Mouse (Mus musculus): ENCODE data around the gene Txnrd2. TPM values are rescaled to one million over a fixed set of nuclear protein-coding genes. Genes with fewer than 3 reads are reported as not detected.

Txnrd2 gene
- polyA plus RNA-seq, 1 experiment from 2014 or later: 25.4 TPM

DNA sequence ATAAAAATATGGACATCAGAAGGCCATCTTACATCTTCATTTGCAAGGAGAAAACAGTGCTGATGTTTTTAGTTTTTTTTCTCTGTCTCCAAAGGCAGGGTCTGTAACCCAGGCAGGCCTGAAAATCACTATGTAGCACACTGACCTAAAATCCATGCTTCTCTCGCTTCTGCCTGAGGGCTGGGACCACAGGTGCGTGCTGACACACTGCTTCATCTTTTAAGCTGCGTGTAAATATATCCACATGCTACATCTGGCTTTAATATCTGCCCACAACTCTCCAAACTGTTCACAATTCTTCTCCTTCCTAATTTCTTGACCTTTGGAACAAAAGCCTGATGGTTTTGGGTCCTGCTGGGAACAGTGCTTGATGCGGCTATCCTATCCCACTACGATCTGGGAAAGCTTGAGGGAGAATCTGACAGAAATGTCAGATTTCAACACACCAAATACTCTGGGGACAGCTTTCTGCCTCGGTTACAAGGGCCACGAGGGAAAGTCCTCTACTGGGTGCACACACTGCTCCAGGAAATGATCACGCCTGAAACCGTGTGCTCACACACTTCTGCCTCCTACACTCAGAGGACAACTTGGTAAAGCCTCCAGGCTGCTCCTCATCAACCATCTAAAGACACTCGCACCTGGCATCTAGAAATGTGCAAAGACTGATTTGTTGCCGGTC, 1.7 kb upstream of the Txnrd2 start:
- H3K27me3 ChIP-seq (replicated peaks): no peaks in the 10 kb centered on the region
- no peaks in the 10 kb centered on the region for H3K9me3 ChIP-seq
- H3K4me3 ChIP-seq (replicated peaks): no peak overlapping the region
- ATAC-seq: no peak
- H3K4me1 ChIP-seq (replicated peaks): peaks cover 22% of the 10 kb centered on the region
- H3K36me3 ChIP-seq: peaks cover 3% of the 10 kb centered on the region; the same call in 1 of the 2 replicates
- 74% methylated on average over 11 of the region's 11 CpGs for WGBS
- H3K27ac ChIP-seq: no peak overlapping the region
- no peak overlapping the region for H3K9ac ChIP-seq
- H3K4me2 ChIP-seq (replicated peaks): peak overlapping the region; percentile 85; the same call in 1 of the 2 replicates

DNA sequence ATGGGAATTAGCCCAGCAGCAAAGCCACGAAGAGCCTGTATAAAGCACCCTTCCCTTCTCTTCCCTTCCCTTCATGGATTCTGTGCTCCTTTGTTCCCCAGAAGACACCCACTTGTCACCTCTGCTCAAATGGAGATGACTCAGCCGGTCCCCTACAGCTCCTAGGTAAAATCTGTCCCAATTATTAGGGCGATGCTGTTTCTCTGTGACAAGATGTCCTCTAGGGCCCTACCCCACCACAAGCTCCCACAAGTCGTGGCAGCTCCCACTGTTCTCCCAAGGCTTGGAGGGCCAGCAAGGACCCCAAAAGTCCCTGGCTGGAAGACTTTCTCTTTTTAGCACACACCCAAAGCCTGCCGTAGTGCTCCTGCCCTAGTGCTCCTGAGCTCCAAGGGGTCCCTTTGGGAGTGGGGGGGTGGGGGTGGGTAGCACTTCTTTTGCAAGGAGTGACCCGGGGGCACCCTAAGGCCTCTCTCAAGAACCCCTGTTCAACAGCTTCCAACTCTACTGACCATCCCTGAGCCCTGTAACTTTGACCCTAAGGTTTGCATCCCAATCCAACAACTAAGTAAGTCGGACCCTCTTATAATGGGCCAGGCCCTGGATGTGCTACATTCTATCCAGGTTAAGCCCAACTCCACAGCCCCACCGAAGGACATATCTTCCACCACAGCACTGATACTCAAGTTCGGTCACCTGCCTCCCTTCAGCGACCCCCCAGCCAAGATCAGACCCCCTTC, 539 bp upstream of the Txnrd2 start:
- Histone ChIP-seq H3K4me2 (replicated peaks) (peak overlapping the region; percentile 85), H3K4me3 (replicated peaks) (peak overlapping the region; percentile 99), H3K36me3 (peaks cover 3% of the 10 kb centered on the region; the same call in 1 of the 2 replicates), H3K4me1 (replicated peaks) (peaks cover 22% of the 10 kb centered on the region), H3K27me3 (replicated peaks) (no peaks in the 10 kb centered on the region), H3K27ac (peak overlapping the region; percentile 84), H3K9ac (peak overlapping the region; percentile 83), H3K9me3 (no peaks in the 10 kb centered on the region)
- WGBS: 17% methylated on average over 10 of the region's 10 CpGs
- peak; percentile 55 for ATAC-seq

DNA sequence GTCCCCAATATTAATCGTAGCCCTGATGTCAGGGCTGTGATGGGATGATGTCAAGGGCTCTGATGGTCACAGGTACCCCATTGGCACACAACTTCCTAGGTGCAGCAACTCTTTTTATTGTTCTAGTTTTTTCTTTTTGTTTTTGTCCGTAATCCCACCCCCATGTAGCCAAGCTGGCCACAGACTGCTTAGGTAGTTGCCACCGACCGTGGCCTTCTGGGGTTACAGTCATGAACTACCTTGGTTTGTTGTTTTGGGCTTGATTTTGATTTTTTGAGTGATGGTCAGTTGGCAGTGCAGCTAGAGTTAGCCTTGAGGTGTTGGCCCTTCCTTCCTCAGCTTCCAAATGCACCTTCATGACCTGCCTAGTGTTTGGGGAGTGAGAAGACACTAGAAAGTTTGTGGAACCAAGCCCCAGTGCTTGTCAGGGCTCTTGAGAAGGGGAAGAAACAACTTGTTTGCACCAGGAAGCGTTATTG, 657 bp downstream of the Txnrd2 start, which contains the start of gene Comt:
TSS of gene Comt (minus strand) at position 51 of the 479 bp plus-strand sequence.
- Histone ChIP-seq H3K4me1 (replicated peaks) (peaks cover 22% of the 10 kb centered on the region), H3K27ac (peak within 1 kb of the TSS; percentile 84), H3K4me2 (replicated peaks) (peak within 1 kb of the TSS; percentile 85), H3K4me3 (replicated peaks) (peak within 1 kb of the TSS; percentile 99), H3K9me3 (no peaks in the 10 kb centered on the region), H3K9ac (peak within 1 kb of the TSS; percentile 83), H3K36me3 (0 out of 2 replicates have a peak, but pooled peaks cover 3% of the 10 kb centered on the region), H3K27me3 (replicated peaks) (no peaks in the 10 kb centered on the region)
- ATAC-seq: 0 out of 2 replicates have a peak, but pooled peaks have one; percentile 5
- 62% methylated on average over 5 of the region's 5 CpGs for WGBS

DNA sequence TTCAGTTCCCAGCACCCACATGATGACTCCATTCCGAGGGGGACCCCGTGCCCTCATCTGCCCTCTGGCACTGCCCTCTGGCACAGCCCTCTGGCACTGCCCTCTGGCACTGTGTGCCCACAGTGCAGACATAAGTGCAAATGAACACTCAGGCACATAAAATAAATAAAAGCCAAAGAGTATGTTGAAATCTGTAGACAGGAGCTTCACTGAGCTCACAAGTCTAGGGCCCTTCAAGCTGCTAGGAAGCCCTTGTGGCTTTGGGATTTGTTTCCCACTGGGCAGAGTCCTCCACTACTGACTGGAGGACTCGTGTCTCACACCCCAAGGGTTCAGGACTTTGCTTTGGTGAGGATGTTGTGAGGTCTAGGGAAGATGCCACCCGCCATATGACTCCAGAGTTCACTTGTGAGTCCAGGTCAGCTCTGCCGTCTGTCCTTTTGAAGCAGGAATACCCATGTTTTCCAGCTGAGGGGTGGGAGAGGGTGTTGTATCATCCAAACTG, 1.9 kb downstream of the Txnrd2 start:
- 88% methylated on average over 5 of the region's 5 CpGs for WGBS
- no peak overlapping the region for H3K4me2 ChIP-seq (replicated peaks)
- no peak overlapping the region for H3K4me3 ChIP-seq (replicated peaks)
- H3K36me3 ChIP-seq: no peaks in the 10 kb centered on the region
- no peaks in the 10 kb centered on the region for H3K27me3 ChIP-seq (replicated peaks)
- H3K4me1 ChIP-seq (replicated peaks): peaks cover 22% of the 10 kb centered on the region
- H3K9ac ChIP-seq: no peak overlapping the region
- ATAC-seq: no peak
- no peak overlapping the region for H3K27ac ChIP-seq
- no peaks in the 10 kb centered on the region for H3K9me3 ChIP-seq

DNA sequence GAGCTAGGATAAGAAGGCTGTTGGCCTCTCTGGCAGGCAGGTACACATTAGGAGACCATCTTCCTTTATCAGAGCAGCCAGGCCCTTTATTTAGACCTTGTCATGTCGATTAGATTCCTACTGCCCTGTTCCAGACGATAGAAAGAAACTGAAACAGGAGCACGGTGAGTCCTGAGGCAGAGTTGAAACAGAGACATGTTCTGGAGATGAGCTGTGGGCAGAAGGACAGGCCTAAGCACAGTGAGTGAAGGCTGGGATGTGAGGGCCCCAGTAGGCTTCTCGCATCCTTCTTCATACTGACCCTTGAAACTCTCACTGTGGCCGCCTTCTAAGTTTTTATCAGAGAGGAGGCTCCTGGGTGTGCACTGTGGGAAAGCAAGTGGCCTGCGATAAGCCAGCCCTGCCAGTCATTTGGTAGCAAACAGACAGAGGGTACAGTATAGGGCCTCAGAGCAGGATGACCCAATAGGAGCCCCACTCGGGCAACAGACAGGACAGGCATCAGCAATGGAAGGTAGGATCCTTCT, 2.4 kb downstream of the Txnrd2 start:
- Histone ChIP-seq H3K27me3 (replicated peaks) (no peaks in the 10 kb centered on the region), H3K36me3 (no peaks in the 10 kb centered on the region), H3K4me1 (replicated peaks) (peaks cover 23% of the 10 kb centered on the region), H3K27ac (no peak overlapping the region), H3K4me3 (replicated peaks) (no peak overlapping the region), H3K4me2 (replicated peaks) (no peak overlapping the region), H3K9me3 (no peaks in the 10 kb centered on the region), H3K9ac (no peak overlapping the region)
- 80% methylated on average over 7 of the region's 7 CpGs for WGBS
- peak; percentile 49; the same call in 1 of the 2 replicates for ATAC-seq

DNA sequence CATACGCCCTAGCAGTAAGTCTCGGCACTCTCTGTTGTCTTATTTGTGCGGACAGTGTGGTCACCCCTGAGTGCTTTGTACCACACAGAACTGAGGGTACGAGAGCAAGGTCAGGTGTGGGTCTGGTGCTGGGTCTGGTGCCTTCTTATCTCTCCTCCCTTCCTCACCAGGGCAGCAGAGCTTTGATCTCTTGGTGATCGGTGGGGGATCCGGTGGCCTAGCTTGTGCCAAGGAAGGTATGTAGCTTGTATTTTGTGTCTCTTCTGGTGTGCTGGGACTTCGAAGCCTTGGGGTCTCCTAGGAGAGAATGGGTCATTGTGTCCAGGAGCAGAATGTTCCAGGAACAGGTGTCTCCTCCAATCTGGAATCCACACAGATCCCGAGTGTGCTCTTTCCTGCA, 3.5 kb downstream of the Txnrd2 start:
- H3K4me3 ChIP-seq (replicated peaks): no peak overlapping the region
- H3K27ac ChIP-seq: no peak overlapping the region
- no peaks in the 10 kb centered on the region for H3K36me3 ChIP-seq
- no peak overlapping the region for H3K4me2 ChIP-seq (replicated peaks)
- no peaks in the 10 kb centered on the region for H3K9me3 ChIP-seq
- ATAC-seq: no peak
- H3K4me1 ChIP-seq (replicated peaks): peaks cover 19% of the 10 kb centered on the region
- no peaks in the 10 kb centered on the region for H3K27me3 ChIP-seq (replicated peaks)
- H3K9ac ChIP-seq: no peak overlapping the region
- WGBS: 90% methylated on average over 8 of the region's 8 CpGs

DNA sequence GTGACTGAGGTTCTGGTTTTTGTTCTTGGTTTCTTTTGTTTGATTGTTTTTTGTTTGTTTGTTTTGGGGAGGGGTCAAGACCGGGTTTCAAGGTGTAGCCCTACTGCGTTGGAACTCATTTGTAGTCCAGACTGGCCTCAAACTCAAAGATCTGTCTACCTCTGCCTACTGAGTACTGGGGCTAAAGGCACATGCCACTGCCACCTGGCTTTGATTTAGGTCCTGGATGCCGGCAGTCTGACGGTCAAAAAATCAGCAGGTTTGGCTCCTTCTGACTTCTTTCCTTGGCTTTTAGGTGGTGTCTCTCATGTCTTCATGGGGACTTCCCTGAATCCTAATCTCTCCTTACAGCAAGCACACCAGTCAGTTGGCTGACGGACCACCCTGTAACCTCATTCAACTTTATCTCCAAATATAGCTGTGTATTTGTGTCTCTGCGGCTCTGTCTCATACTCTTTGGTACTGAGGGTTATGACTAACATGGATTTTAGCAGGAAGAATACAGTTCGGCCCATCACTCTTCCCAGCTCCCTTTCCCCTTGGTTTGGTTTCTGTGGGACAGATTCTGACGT, 4.5 kb downstream of the Txnrd2 start:
- H3K27me3 ChIP-seq (replicated peaks): no peaks in the 10 kb centered on the region
- no peak for ATAC-seq
- no peak overlapping the region for H3K4me3 ChIP-seq (replicated peaks)
- no peak overlapping the region for H3K4me2 ChIP-seq (replicated peaks)
- 73% methylated on average over 8 of the region's 8 CpGs for WGBS
- no peaks in the 10 kb centered on the region for H3K9me3 ChIP-seq
- H3K27ac ChIP-seq: no peak overlapping the region
- H3K4me1 ChIP-seq (replicated peaks): peaks cover 10% of the 10 kb centered on the region; the same call in 1 of the 2 replicates
- no peak overlapping the region for H3K9ac ChIP-seq
- H3K36me3 ChIP-seq: no peaks in the 10 kb centered on the region

DNA sequence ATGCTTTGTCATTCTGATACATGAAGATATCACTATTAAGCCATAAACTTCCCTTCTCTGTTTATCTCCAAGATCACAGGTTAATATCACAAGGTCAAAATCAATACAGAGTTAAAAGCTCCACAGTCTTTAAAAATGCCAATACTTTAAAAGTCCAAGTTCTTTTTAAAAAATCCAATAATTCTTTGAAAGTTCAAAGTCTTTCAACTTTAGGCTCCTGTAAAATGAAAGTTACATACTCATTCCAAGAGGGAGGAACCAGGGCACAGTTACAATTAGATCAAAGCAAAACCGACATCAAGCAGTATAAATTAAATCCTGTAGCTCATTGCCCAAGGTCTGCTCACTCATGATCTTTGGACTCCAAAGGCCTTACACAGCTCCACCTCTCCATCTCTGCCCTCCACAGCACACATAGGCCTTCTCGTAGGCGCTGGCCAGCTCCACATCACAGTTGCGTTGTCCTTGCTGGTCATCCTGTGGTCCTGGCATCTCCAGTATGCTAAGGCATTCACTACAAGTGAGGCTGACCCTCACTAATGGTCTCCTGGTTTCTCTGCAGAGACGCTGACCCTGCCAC, 7.2 kb downstream of the Txnrd2 start:
- Histone ChIP-seq H3K27me3 (replicated peaks) (no peaks in the 10 kb centered on the region), H3K4me2 (replicated peaks) (no peak overlapping the region), H3K27ac (no peak overlapping the region), H3K9me3 (no peaks in the 10 kb centered on the region), H3K36me3 (peaks cover 1% of the 10 kb centered on the region), H3K9ac (no peak overlapping the region), H3K4me1 (replicated peaks) (0 out of 2 replicates have a peak, but pooled peaks cover 6% of the 10 kb centered on the region), H3K4me3 (replicated peaks) (no peak overlapping the region)
- WGBS: 79% methylated on average over 5 of the region's 5 CpGs
- ATAC-seq: peak; percentile 67

DNA sequence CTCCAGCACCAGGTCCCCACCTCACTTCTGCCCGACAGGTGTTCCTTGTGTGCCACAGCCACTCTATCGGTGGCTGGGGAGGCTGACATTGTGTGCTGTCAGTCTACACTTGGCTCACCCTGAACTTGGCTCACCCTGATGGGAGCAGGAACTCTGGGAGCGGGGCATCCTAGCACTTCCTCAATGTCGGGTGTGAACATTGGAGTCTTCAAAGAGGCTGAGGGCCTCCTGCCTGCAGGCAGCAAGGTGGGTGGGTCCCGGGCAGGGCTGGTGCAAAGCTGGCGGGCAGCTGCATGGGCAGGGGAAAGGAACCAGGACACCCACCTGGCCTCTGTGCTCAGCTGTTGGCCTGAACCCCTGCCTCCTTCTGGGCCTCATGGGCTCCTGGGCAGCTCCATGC, 9.9 kb downstream of the Txnrd2 start:
- Histone ChIP-seq H3K4me2 (replicated peaks) (no peak overlapping the region), H3K27me3 (replicated peaks) (no peaks in the 10 kb centered on the region), H3K9ac (no peak overlapping the region), H3K4me1 (replicated peaks) (0 out of 2 replicates have a peak, but pooled peaks cover 3% of the 10 kb centered on the region), H3K36me3 (peaks cover 3% of the 10 kb centered on the region), H3K4me3 (replicated peaks) (no peak overlapping the region), H3K9me3 (no peaks in the 10 kb centered on the region), H3K27ac (no peak overlapping the region)
- ATAC-seq: peak; percentile 35; the same call in 1 of the 2 replicates
- WGBS: 76% methylated on average over 6 of the region's 6 CpGs

DNA sequence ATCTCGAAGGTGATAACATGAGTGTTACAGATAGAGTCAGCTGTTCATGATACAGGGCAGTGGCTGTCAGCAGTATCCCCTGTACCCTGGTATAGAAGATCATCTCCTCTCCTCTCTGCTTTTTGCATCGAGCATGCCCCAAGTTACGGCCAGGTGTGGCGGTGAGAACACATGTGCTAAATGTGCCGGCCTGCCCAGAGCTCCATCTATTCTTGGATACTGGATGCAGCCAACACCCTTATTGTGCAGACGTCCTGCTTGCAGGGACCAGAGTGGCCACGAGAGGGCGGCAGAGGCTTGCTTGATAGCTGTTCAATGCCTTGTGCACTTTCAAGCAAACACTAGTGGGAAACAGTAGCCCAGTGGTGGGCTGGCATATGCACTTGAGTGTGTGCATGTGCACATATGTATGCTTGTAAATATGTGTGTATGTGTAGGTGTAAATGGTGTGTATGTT, 17.2 kb downstream of the Txnrd2 start:
- peaks cover 2% of the 10 kb centered on the region; the same call in 1 of the 2 replicates for H3K36me3 ChIP-seq
- H3K4me3 ChIP-seq (replicated peaks): no peak overlapping the region
- H3K9me3 ChIP-seq: no peaks in the 10 kb centered on the region
- H3K4me2 ChIP-seq (replicated peaks): no peak overlapping the region
- peak; percentile 82 for ATAC-seq
- H3K9ac ChIP-seq: no peak overlapping the region
- no peak overlapping the region for H3K27ac ChIP-seq
- WGBS: 22% methylated on average over 8 of the region's 8 CpGs
- H3K27me3 ChIP-seq (replicated peaks): no peaks in the 10 kb centered on the region
- peaks cover 9% of the 10 kb centered on the region for H3K4me1 ChIP-seq (replicated peaks)

DNA sequence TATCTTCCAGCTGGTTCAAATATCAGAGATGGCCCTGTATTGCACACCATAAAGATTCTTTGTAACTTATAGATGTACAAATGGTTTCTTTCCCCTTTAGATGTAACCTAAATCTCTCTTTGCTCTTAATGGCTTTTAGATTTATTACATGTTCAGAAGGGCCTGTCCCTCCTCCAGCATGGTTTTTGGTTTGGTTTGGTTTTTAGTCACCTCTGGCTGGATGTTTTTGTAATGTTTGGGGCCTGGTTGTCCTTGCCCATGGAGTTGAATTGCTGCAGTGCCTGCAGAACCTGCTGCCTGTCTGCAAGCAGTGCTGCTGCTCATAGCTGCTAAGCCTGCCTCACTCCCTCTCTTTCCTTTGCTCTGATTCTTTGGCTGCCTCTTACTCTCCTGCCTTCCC, 21.1 kb downstream of the Txnrd2 start:
- Histone ChIP-seq H3K9me3 (no peaks in the 10 kb centered on the region), H3K4me2 (replicated peaks) (no peak overlapping the region), H3K36me3 (no peaks in the 10 kb centered on the region; the same call in 1 of the 2 replicates), H3K4me3 (replicated peaks) (no peak overlapping the region), H3K27me3 (replicated peaks) (no peaks in the 10 kb centered on the region), H3K9ac (no peak overlapping the region), H3K4me1 (replicated peaks) (peaks cover 16% of the 10 kb centered on the region), H3K27ac (no peak overlapping the region)
- no peak for ATAC-seq

All from intestine, embryonic 15.5 days (tissue).